Mouse (Mus musculus) embryonic facial prominence, embryonic 10.5 days (tissue): ENCODE measurements around the gene Pianp. TPM values are rescaled to one million over a fixed set of nuclear protein-coding genes. Genes with fewer than 3 reads are reported as not detected.

Experiments
- polyA plus RNA-seq: library from polyadenylated mRNA; unstranded; fragments of >200 nt; fragmentation: Nextera tagmentation; extraction: Ambion mirVana; gene quantifications from 2 replicates; pipeline ENCODE4 v1.2.1, GENCODE M21; 2016

Pianp gene
- polyA plus RNA-seq, 1 experiment from 2014 or later = 0.82 TPM

Other genes starting within 250 kb of the Pianp start
- gene Gm45234, start 240.7 kb upstream of the Pianp start, polyA plus RNA-seq = not detected in 2 replicates
- 12.6 and 15.2 TPM in 2 replicates for gene Atn1, start 240.2 kb upstream of the Pianp start, polyA plus RNA-seq
- gene Eno2, start 227.0 kb upstream of the Pianp start, polyA plus RNA-seq = 2.3 and 2.4 TPM in 2 replicates
- 0.50 and 0.74 TPM in 2 replicates for gene Lrrc23, start 217.0 kb upstream of the Pianp start, polyA plus RNA-seq
- gene Spsb2, start 188.0 kb upstream of the Pianp start, polyA plus RNA-seq = 7.1 and 8.3 TPM in 2 replicates
- gene Tpi1, start 182.4 kb upstream of the Pianp start, polyA plus RNA-seq = 829 and 899 TPM in 2 replicates
- gene Usp5, start 167.2 kb upstream of the Pianp start, polyA plus RNA-seq = 191 and 212 TPM in 2 replicates
- gene Cdca3, start 167.1 kb upstream of the Pianp start, polyA plus RNA-seq = 225 and 238 TPM in 2 replicates
- gene Gnb3, start 156.4 kb upstream of the Pianp start, polyA plus RNA-seq = 0.60 and 0.97 TPM in 2 replicates
- gene P3h3, start 138.9 kb upstream of the Pianp start, polyA plus RNA-seq = 12.2 and 17.0 TPM in 2 replicates
- gene Gpr162, start 132.7 kb upstream of the Pianp start, polyA plus RNA-seq = 1.3 and 1.4 TPM in 2 replicates
- not detected in 2 replicates for gene Cd4, start 108.5 kb upstream of the Pianp start, polyA plus RNA-seq
- gene Lag3, start 85.0 kb upstream of the Pianp start, polyA plus RNA-seq = 1.2 and 1.6 TPM in 2 replicates
- gene Ptms, start 76.6 kb upstream of the Pianp start, polyA plus RNA-seq = 203 and 213 TPM in 2 replicates
- 390 and 408 TPM in 2 replicates for gene Mlf2, start 65.3 kb upstream of the Pianp start, polyA plus RNA-seq
- 137 and 146 TPM in 2 replicates for gene Cops7a, start 31.2 kb upstream of the Pianp start, polyA plus RNA-seq
- gene Zfp384, start 12.5 kb downstream of the Pianp start, polyA plus RNA-seq = 9.4 and 11.0 TPM in 2 replicates
- gene Ing4, start 43.1 kb downstream of the Pianp start, polyA plus RNA-seq = 125 and 137 TPM in 2 replicates
- gene Acrbp, start 53.0 kb downstream of the Pianp start, polyA plus RNA-seq = 15.9 and 17.8 TPM in 2 replicates
- gene Lpar5, start 71.2 kb downstream of the Pianp start, polyA plus RNA-seq = 0.10 and 0.21 TPM in 2 replicates
- gene Chd4, start 99.3 kb downstream of the Pianp start, polyA plus RNA-seq = 102 and 105 TPM in 2 replicates
- gene Nop2, start 135.2 kb downstream of the Pianp start, polyA plus RNA-seq = 94.1 and 99.4 TPM in 2 replicates
- 11.0 and 11.1 TPM in 2 replicates for gene Iffo1, start 148.5 kb downstream of the Pianp start, polyA plus RNA-seq
- 2,731 and 2,955 TPM in 2 replicates for gene Gapdh, start 169.8 kb downstream of the Pianp start, polyA plus RNA-seq
- 261 and 263 TPM in 2 replicates for gene Ncapd2, start 195.0 kb downstream of the Pianp start, polyA plus RNA-seq
- 207 and 214 TPM in 2 replicates for gene Mrpl51, start 195.1 kb downstream of the Pianp start, polyA plus RNA-seq
- 2.6 and 3.1 TPM in 2 replicates for gene Vamp1, start 218.9 kb downstream of the Pianp start, polyA plus RNA-seq
- 0.98 and 1.6 TPM in 2 replicates for gene Tapbpl, start 235.2 kb downstream of the Pianp start, polyA plus RNA-seq
- 0.95 and 0.98 TPM in 2 replicates for gene Cd27, start 240.3 kb downstream of the Pianp start, polyA plus RNA-seq